Mouse (Mus musculus): Measurements from ENCODE around the gene Wdr34.

Gene Wdr34

DNA sequence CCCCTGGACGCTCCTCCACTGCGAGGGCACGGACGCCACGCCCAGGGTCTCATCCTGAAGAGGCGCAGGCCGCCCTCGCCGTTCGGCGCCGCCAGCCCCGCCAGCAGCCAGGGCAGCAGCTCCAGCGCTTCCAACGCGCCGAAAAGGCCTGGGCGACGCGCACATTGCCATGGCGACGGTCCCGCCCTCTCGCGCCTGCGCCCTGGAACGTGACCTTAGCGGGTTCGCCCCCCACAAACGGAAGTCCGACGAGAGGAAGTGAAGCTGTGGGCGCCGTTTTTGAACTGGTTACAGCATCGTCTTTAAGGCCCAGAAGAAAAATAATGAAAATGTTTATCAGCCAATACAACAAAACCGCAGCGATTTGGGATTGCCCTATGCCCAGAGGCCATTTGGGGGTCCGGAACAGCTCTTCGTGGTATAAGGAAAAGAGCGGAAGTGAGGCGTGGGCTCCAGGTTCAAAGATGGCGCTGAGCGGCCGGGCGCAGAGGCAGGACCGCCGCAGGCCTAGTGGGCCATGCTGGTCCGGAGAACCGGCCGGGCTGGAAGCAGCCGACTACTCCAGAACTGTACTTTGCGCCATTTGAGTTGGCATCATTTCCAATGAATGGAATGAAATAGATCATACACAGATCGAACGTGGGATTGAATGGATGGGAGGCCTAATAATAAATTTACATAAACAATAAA is at the start of gene Wdr34:
Gene Wdr34 (minus strand): TSS at position 183 of the 690 bp plus-strand sequence.
- peak; percentile 97 for DNase-seq (ENCODE audit: low read depth, low spot score)

DNA sequence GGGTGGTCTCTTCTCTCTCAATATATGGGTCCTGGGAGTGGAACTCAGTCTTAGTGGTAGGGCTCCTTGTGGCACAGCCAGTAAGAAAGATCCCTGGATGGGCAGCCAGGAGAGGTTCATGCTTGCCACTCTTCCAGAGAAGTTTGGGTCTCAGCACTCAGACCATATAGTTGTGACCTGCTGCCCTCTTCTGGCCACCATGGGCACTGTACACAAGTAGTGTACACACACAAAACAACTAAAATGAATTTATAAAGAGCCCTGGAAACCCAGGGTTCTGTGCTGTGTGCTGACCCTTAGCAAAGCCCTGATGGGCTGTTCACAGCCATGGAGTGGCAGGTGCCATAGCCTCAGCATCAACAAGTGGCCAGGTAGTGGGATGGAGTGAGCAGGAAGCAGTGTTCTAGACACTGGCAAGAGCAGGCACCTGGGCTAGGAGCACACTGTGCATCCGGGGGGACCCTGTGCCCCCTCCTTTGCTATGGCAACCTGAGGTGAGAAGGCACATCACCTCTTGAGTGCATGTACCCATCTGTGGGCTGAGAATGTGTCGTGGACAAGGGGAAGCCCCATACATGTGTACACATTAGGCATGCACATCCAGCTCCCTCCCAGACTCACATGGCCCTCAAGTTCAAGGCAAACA is 47.3 kb upstream of the Wdr34 start:
- DNase-seq (ENCODE audit: low read depth, low spot score), result peak; percentile 74

DNA sequence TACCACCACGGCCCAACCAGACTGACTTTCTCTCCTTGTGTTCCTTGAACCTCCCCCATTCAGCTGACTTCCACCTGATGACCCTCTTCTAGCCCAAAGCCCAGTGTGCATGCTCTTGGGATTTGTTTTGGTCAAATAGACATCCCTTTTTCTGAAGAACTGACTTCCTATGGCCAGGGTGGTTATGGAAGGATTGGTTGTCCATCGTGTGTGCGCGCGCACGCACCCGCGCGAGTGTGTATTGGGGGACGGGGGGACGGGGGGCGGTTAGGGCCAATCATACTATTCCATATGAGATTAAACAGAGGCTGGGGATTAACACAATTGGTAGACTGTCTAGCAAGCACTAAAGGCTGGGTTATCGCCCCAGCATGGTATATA is 45.5 kb upstream of the Wdr34 start:
- DNase-seq (ENCODE audit: low read depth, low spot score), result peak; percentile 67

DNA sequence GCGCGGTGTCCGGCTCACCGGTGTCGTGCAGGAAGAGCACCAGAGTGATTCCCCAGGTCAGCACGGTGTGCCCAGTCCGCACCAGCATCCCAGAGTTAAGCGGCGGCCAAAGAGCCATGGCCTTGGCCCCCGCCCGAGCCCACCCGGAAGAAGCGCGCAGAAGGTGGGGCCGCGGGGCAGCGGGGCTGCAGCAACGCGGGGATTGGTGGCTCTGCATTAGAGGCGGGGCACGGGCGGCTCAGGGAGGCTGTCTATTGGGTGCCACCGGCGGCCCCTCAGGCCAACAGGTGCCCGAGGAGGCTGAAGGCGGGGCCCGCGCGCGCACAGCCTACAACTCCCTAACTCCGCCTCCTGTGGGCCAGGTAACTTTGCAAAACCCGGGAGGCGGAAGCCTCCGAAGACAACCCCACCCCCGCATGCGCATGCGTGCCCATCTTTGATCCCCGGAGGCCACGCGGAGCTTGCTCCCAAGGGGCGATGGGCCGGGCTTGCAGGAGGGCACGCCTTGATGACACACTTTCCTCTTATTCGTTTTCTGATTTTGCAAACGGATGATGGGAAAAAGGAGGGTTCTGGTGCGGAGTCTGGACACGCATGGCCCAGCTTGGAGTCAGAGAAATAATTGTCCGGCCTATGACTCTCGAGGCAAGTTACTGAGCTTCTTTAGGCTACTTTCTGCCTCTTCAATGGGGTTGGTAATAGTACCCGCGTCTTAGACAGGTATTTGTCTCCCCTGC is 45.0 kb upstream of the Wdr34 start, which contains the start of gene Zdhhc12:
Gene Zdhhc12 (minus strand): TSS at position 178 of the 737 bp plus-strand sequence.
- DNase-seq (ENCODE audit: low read depth, low spot score), result peak; percentile 99

DNA sequence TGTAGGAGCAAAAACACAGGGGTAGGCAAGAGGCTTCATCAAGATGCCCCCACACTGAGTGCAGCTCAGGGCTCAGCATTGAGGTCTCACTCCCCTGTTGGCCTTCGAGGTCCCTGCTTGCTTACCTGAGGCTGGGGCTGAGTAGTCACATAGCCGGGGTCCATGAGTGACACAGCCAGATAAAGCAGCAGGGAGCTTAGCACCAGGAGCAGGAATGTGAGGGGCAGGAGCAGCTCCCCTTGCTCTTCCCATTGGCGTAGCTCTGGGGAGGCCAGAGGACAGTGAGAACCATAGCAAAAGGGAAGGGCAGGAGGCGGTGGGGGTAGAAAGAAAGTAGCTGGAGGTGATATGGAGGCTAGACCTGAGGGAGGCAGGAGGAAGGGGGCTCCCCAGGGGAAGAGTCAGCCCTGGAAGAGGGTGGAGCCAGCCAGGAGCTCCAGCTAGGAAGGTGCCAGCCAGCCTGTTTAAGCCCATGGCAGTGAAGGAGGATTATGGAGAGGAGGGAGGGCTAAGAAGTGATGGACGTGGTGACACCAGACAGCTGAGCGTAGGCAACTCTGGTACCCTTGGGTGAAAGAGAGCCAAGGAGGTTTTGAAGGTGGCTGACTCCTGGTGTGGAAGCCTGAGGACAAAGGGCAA is 43.7 kb upstream of the Wdr34 start:
- DNase-seq (ENCODE audit: low read depth, low spot score), result no peak

DNA sequence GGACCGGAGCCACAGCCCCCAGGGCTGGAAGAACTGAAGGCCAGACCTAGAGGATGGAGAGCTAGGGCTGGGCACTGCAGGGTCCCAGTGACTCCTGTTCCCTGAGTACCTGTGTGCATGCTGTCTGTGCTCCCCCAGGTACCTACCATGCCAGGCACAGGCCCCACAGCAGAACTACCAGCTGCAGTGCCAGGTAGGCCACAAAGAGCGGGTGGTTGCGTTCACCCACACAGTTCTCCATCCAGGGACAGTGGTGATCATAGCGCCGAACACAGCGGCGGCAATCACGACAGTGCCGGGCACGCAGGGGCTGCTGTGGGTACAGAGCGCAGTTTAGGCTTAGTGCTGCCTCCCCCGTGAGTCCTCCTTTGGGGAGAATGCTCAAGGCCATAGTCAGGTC is 42.8 kb upstream of the Wdr34 start:
- DNase-seq (ENCODE audit: low read depth, low spot score), result no peak

DNA sequence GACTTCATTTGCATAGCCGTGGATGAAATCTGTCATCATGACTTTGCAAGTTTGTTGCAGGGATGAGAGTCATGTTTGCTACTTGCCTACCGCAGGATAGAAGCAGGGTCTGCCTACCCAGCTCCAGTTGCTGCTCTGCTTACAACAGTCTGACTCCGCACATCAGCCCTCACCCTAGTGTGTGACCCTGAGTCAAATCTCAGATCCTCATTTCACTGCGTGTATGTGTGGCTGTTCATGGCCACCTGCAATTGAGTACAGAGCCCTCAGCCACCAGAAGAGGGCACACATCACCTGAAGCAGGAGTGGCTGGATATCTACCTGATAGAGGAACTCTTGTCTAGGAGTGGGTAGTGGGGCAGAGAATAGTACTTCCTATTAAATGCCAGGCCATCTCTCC is 38.6 kb upstream of the Wdr34 start:
- DNase-seq (ENCODE audit: low read depth, low spot score), result peak; percentile 71

DNA sequence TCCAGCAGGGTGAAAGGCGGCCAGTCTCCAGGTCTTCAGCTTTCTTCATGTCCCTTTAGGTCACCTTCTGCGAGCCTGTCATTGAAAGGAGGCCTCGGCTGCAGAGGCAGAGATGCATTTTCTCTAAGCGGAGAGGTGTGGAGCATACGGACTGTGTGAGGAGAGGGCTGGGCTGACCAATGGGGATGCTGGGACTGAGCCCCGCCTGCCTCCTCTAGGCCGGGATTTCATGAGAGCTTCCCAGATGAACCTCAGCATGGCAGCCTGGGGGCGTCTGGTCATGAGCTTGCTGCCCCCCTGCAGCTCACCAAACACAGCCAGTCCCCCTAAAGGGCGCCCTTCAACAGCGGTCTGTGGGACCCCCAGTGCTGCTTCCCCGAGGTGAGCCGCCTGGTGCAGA is 36.0 kb upstream of the Wdr34 start:
- peak; percentile 57 for DNase-seq (ENCODE audit: low read depth, low spot score)

DNA sequence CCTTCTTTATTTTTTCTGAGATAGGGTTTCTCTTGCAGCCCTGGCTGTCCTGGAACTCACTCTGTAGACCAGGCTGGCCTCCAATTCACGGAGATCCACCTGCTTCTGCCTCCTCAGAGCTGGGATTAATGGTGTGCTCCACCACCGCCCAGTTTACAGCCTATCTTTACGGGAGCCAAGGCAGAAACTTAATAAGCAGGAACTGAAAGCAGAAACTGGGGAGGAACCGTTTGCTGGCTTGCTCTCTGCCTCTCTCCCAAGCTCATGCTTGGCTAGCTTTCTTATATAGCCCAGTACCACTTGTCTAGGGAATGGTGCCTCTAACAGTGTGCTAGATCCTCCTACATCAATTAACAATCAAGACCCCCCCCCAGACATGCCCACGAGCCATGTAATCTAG is 35.4 kb upstream of the Wdr34 start:
- no peak for DNase-seq (ENCODE audit: low read depth, low spot score)

DNA sequence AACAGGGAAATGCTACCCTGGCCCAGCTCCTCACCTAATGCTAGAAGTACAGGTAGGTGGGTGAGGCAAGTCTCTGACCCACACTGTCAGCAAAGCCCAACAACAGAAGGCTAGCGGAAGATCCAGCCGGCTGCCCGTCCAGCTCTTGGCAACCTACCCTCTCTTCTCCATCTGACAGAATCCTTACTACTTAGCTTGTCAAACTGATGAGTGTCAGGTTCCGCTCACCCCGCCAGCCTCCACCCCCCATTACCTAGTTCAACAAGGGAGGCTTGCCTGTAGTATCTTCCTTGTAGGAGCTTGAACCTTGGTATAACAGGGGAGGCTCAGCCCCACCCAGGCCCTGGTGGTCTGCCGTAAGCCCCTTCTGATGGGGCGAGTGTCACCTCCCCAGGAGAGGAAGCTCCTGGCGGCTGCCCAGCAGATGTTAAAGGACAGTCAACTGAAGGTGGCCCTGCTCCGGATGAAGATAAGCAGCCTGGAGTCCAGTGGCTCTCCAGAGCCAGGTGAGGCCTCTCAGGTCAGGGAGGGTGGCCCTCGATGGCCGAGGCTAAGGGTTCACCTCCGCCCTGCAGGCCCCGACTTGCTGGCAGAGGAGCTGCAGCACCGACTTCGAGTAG is 31.6 kb upstream of the Wdr34 start:
- DNase-seq (ENCODE audit: low read depth, low spot score), result no peak

DNA sequence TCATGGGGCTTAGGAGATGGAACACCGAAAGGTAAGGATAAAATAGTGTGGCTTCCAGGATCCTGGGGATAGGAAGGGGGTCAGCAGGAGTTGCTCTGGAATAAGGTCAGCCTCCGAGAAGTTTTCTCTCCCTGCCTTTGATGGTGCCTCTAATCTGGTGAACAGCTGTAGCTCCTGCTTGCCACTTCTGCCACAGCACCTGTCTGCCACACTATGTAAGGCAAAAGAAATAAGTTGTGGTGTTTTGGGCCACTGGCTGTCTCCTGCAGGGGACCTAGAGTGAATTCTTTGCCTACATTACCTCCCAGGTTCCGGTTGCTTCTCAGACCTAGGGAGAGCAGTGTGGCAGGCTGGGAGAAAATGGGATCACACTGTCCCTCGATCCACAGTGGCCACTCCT is 30.1 kb upstream of the Wdr34 start:
- DNase-seq (ENCODE audit: low read depth, low spot score), result no peak

DNA sequence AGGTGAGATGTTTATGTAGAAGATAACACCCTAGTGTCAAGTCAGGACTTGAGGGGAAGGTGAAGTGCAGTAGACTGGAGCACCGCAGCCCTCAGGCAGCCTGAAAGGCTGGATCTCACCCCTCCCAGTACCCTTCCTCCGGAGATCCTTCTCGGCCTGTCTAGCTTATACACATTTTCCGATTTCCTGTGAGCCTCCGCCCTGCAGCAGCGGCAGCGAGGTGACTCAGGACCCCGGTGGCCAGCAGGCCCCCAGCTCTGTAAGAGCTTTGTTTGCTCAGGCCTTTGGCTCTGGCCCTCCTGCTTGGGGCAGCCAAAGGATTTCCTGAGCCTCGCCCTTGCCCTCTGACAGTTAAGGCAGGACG is 29.6 kb upstream of the Wdr34 start:
- DNase-seq (ENCODE audit: low read depth, low spot score), result no peak

DNA sequence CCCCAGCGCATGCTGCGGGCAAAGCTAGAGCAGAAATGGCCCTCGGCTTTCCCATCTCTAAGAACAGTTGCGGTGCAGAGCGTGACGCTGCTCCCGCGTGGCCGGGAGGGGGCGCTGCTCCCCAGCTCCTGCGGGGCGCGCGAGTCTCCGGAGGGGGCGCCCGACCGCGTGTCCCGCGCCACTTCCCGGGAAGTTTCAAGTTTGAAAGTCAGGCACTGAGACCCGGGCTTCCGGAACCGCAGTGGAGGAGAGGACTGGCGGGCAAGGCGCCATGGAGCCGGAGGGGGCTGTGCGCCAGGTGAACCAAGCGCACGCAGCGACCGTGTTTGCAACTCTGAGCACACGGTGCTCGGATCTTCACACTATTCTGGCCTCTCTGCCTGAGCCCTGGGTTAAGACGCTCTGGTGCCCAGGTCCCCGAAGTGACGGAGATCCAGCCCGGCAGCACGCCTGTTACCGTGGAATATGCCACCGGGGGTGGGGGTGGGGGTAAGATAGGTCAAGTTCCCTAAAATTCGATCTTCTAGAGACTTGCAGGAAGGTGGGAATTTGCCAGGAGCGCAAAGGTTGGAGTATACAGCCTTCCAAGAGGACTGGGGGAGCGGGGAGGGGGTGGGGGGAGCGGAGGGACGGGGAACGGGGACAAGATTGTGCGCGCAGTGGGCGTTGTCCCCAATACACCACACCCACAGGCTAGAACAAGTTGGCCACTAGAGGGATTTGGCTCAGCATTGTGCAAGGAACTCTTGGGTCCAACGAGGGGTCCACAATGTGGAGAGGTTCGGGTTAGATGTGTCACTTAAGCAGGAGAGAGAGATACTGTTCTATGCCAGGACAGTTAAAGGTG is 29.0 kb upstream of the Wdr34 start, which contains the start of gene Pkn3:
Gene Pkn3 (plus strand): TSS at position 183 of the 847 bp plus-strand sequence.
- peak; percentile 95 for DNase-seq (ENCODE audit: low read depth, low spot score)

DNA sequence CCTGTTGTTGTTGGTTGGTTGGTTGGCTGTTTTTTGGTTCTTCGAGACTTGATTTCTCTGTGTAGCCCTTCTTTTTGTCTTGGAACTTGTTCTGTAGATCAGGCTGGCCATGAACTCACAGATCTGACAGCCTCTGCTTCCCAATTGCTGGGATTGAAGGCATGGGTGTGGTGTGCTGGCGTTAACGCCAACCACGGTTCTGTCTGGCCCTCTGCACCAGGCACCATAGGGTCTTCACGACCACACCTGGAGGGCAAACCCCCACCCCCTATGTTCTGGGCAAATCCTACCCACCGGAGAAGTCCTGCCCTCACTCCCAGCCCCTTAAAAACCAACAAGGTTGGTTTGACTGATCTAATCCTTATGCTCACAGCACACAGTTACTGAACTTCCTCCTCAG is 28.3 kb upstream of the Wdr34 start:
- peak; percentile 61 for DNase-seq (ENCODE audit: low read depth, low spot score)

DNA sequence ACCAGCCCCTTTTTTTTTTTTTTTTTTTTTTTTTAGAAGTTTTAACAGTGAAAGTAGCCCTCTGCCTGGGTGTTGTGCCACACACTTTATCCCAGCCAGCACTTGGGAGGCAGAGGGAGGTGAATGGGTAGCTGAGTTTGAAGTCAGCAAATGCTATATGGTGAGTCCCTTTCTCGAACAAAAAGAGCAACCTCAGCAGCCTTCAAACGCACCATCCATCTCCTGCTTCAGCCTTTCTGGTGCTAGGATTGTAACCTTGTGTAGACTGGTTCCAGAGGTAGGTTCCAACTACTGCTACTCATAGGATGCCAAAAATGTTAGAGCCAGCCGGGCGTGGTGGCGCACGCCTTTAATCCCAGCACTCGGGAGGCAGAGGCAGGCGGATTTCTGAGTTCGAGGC is 27.8 kb upstream of the Wdr34 start:
- DNase-seq (ENCODE audit: low read depth, low spot score), result peak; percentile 50

DNA sequence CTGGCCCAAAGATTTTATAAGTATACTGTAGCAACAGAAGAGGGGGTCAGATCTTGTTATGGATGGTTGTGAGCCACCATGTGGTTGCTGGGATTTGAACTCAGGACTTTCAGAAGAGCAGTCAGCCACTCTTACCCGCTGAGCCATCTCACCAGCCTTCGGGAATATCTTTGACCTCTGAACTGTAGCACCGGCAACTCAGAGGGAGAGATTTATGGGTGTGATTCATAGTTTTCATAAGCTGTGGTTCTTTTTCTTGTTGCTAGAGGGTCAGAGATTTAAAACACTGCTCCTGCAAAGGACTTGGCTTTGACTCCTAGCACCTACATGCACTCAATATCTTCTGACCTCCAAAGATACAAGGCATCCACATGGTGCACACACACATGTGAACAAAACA is 26.9 kb upstream of the Wdr34 start:
- peak; percentile 49 for DNase-seq (ENCODE audit: low read depth, low spot score)

DNA sequence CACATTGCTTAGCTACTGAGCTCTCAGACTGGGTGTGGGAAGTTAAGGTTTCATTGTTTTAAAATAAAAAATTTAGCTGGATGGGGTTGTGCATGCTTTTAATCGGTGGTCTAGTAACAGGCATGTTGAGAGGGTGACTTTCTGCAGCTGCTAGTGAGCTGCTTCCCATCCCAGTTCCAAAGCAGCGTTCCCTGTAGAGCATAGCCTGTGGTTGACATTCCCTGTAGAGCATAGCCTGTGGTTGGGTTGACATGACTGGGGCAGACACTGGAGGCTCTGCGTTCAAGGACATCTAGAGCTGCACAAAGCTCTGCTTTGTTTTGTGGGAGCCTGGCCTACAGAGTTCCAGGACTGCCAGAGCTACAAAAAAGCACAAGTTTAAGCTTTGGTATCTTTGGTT is 24.6 kb upstream of the Wdr34 start:
- peak; percentile 49 for DNase-seq (ENCODE audit: low read depth, low spot score)

DNA sequence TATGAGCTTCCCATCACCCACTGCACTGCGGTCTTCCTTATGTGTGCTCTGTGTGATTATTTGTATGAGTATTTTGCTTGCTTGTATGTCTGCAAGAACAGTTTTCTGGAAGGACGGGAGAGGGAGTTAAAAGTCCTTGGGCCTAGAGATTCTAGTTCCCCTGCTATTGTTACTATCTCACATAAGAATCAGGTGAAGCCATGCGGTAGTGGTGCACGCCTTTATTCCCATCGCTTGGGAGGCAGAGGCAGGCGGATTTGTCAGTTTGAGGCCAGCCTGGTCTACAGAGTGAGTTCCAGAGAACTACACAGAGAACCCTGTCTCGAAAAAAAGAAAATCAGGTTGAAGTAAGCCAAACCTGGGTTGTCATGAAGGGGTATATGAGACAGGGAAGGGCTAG is 24.2 kb upstream of the Wdr34 start:
- no peak for DNase-seq (ENCODE audit: low read depth, low spot score)

DNA sequence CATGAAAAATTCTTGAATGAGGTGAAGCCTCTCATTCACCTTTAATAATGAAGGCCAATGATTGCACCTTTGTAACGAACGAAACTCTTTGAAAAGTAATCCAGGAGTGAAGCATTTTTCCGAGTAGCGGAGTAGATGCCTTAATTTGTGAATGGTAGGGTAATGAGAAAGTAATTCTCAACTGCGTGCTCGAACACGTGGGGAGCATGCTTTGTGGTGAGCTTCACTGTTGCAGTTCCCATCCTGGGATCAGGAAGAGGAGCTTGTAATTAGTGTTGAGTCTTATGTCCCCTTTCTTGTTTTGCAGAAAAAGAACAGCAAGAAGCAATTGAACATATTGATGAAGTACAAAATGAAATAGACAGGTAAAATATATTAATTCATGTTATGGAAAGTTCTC is 19.3 kb upstream of the Wdr34 start:
- DNase-seq (ENCODE audit: low read depth, low spot score), result no peak

DNA sequence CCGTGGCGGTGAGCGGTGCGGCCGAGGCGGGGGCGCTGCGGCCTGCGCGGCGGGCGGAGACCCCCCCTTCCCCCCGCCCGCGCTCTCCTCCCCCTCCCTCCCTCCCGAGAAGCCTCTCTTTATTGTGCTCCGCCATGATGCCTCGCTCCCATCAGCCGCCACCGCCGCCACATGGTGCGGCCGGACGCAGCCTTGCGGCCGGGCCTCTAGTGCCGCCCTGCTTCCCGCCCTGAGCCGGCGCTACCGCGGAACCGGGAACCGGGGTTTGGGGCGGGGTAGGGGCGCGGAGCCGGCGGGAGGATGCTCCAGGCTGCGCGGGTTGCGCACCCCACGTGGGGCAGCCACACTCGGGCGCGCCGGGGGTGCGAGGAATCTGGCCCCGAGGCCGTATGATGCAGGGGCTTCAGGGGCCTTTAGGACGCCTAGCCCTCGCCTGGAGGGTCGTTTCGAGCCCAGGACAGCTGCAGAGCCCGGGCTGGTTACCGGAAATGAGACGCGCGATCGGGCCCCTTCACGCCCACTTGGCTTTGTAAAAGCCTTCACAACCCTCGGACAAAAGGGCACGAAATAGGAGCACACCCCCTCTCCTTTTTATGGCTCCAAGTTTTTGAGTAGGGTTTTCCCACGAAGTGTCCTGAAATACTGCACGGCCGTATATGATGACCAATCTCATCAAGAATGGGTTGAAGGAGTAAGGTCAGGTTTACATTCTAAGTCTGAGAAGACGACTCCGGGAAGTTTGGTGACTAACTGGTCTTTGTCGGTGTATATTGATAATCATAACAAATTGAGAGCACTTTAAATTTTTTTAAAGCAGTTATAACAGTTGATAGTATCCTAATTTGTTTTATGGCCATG is 18.6 kb upstream of the Wdr34 start:
- peak; percentile 75 for DNase-seq (ENCODE audit: low read depth, low spot score)

Data from R1 (cell line).